Mouse (Mus musculus) heart, postnatal 0 days (tissue): ENCODE data around the gene Mrln.

ENCODE experiments used
- CTCF ChIP-seq: IDR thresholded peaks from 2 replicates; pipeline ENCODE4 v1.5.1; 2016; ENCODE audit warnings: antibody characterized with exemption, control low read depth, low read depth
- EP300 ChIP-seq: IDR thresholded peaks from 2 replicates; pipeline ENCODE4 v1.6.1; 2016; ENCODE audit warnings: antibody characterized with exemption, low read depth

GRCm38 (mm10) chr10:70195279-70195678 is 9.2 kb upstream of the Mrln start:
- TF ChIP-seq CTCF (no peak), EP300 (no peak)
